Mouse (Mus musculus): ENCODE results near the gene Ppp1r27.

DNA sequence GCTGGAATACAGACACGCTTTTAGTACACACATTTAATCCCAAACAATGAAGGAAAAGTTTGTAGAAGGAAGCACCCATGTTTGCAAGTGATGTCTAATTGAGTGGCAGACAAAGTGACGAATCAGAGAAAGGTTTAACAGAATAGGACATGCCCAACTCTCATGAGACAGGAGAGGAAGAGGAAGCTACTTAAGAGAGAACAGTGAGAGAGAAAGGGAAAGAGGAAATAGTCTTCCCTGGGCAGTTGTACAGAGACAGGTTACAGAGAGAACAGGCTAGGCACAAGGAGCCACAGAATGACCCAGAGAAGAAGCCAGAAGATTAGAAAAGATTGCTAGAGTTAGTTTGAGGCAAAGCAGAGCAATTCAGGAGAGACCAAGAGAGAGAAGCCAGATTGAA lies 25.0 kb downstream of the Ppp1r27 start:
- TF ChIP-seq POLR2A (IDR thresholded peaks at IDR 0.05; ENCODE audit: insufficient read length, low read depth), result no peak
- no peak for TF ChIP-seq E2F4 (IDR thresholded peaks at IDR 0.05; ENCODE audit: insufficient read depth)
- no peak for TF ChIP-seq SRF (IDR thresholded peaks at IDR 0.05; ENCODE audit: control insufficient read depth, insufficient read length, low read depth)
- no peak for TF ChIP-seq MYOG (IDR thresholded peaks at IDR 0.05; ENCODE audit: control insufficient read depth in 1 of 3, insufficient read depth in 1 of 3, insufficient read length in 2 of 3, low read depth in 2 of 3)
- TF ChIP-seq MAX (IDR thresholded peaks at IDR 0.05; ENCODE audit: low read depth), result no peak
- TF ChIP-seq REST (IDR thresholded peaks at IDR 0.05; ENCODE audit: insufficient read depth, insufficient read length), result no peak
- TF ChIP-seq USF1 (IDR thresholded peaks at IDR 0.05; ENCODE audit: low read depth), result no peak
- no peak for TF ChIP-seq MYOD1 (IDR thresholded peaks at IDR 0.05; ENCODE audit: control insufficient read depth in 1 of 3, insufficient read length in 2 of 3, low read depth in 2 of 3)
- no peak for TF ChIP-seq CEBPB (IDR thresholded peaks at IDR 0.05; ENCODE audit: insufficient read depth, poor library complexity, severe bottlenecking)
- TF ChIP-seq TCF12 (IDR thresholded peaks at IDR 0.05; ENCODE audit: insufficient read depth, poor library complexity, severe bottlenecking), result no peak
- TF ChIP-seq POLR2AphosphoS2 (IDR thresholded peaks at IDR 0.05; ENCODE audit: insufficient read length, low read depth), result no peak
- no peak for TF ChIP-seq TCF3 (IDR thresholded peaks at IDR 0.05; ENCODE audit: insufficient read length, low read depth)

Measured in myocyte (in vitro differentiated cells).